Mouse (Mus musculus) left cerebral cortex, postnatal 10 days (tissue): ENCODE data around the gene Dnajc5. TPM values are rescaled to one million over a fixed set of nuclear protein-coding genes. Genes with fewer than 3 reads are reported as not detected.

Experiments
- DNase-seq, 2 experiments: peaks; one replicate each; pipeline ENCODE4 v3.0.0; 2021 to 2022; ENCODE audit warnings: low spot score in 2 of 2, mixed read lengths in 1 of 2; ENCODE audit errors: extremely low spot score in 1 of 2
- intact Hi-C: fragments of 180-260 bp; cut with DNase I; formaldehyde crosslinking; loops from one replicate; pipeline ENCODE4 v1.15.1; 2025
- microRNA-seq: library from miRNA; unstranded; fragments of <30 nt; microRNA quantifications from one replicate; pipeline ENCODE4 v1.2.0, GENCODE M21; 2022
- total RNA-seq, 2 experiments: library from RNA; stranded (reverse); gene quantifications; 2 replicates each; pipeline ENCODE4 v1.2.3; 2021

Dnajc5 gene
- total RNA-seq, 2 experiments from 2014 or later = 320 to 333 TPM

DNA sequence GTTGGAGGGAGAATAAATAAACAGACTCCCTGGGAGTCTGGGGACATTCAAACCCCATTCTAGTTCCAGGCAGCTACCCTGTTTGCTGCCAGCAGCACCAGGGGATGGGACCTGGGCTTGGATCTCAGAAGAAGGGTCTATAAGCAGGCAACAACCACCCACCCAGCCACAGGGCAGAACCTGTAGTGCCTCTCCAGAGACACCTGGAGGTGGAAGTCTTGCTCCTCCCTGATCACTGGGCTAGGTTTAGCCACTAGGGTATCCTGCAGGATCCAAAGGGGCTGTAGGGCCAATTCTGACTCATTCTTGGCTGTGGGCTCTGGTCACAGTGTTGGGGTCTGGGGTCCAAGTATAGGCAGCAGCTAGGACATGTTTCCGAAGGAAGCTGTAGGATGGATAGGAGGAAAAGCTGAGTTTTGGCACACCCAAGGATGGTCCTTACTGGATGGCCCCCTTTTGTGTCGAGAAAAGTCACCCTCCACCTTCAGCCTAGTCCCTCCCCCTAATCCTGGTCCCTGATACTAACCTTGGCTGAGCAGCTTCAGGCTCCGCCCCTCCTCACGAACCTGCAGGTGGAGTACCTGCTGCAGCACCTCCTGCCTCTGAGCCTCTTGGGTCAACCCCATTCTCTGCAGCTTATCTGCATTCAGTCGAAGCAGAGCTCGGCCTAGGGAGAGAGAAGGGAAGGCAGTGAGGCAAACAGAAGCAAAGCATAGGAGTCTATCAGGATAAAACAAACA lies 76.1 kb downstream of the Dnajc5 start:
- DNase-seq = no peak
- intact Hi-C loops = no loop called here

GRCm38 (mm10) chr2:181597378-181598061 lies 77.2 kb downstream of the Dnajc5 start:
- intact Hi-C loops = no loop called here
- no peak for DNase-seq

- intact Hi-C loops = no loop called here
- DNase-seq = peak in 1 of 2 experiments; percentile 77
These were observed 78.4 kb downstream of the Dnajc5 start, which contains the start of gene Samd10 for GRCm38 (mm10) chr2:181598454-181599351. Gene Samd10, minus strand, starts transcription at chr2:181599212.

DNA sequence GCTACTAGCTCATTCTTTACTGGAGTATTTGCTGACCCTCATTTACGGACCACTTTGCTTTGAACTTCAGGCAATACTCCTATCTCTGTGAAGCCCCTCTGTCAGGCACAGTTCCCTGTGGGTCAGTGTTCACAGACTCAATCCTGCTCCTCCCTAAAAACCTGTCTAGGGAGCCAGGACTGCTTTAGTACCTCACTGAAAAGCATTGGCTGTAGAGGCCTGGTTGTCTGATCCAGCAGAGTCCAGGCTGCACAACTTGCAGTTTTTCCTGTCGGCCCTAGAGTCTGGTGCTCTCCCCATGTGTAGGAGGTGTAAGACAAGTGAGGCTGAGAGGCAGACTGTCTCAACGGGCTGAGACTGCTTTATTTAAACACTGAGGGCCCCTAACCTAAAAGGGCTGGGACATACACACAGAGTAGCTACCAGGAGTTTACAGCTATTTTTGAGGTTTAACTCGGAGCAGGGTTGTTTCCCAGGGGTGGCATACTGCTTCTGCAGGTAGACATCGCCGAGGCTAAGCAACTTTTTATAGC lies 80.0 kb downstream of the Dnajc5 start:
- DNase-seq = no peak
- intact Hi-C loops = no loop called here

GRCm38 (mm10) chr2:181600828-181601750 lies 80.8 kb downstream of the Dnajc5 start:
- intact Hi-C loops = no loop called here
- peak; percentile 97 to 98 for DNase-seq

GRCm38 (mm10) chr2:181601751-181602145 lies 81.5 kb downstream of the Dnajc5 start:
- intact Hi-C loops = no loop called here
- no peak for DNase-seq

- no peak for DNase-seq
- intact Hi-C loops = no loop called here
These were observed 82.1 kb downstream of the Dnajc5 start for GRCm38 (mm10) chr2:181602367-181602766.

Small RNA genes within 50 kb of the gene (microRNA-seq; reads per million reads assigned to microRNA genes)
- gene Mir7006 = 1.7 reads per million

Other genes starting within 250 kb of the Dnajc5 start
- gene Gmeb2, start 232.4 kb upstream of the Dnajc5 start, total RNA-seq = 10 to 100 TPM; 15.5 to 17.6 TPM
- gene Stmn3, start 206.0 kb upstream of the Dnajc5 start, total RNA-seq = 1,000 to 10,000 TPM; 1,052 to 1,067 TPM
- 10 to 100 TPM; 41.1 to 46.6 TPM for gene Rtel1, start 200.7 kb upstream of the Dnajc5 start, total RNA-seq
- gene Zgpat, start 155.6 kb upstream of the Dnajc5 start, total RNA-seq = 10 to 100 TPM; 55.9 to 60.5 TPM
- gene Arfrp1, start 155.1 kb upstream of the Dnajc5 start, total RNA-seq = 10 to 100 TPM; 39.8 to 44.2 TPM
- gene Lime1, start 140.4 kb upstream of the Dnajc5 start, total RNA-seq = 10 to 100 TPM; 30.1 to 32.9 TPM
- gene Zbtb46, start 61.1 kb upstream of the Dnajc5 start, total RNA-seq = 10 to 100 TPM; 17.1 to 19.9 TPM
- gene Abhd16b, start 27.3 kb upstream of the Dnajc5 start, total RNA-seq = not detected
- 10 to 100 TPM; 75.5 to 77.2 TPM for gene Tpd52l2, start 23.3 kb upstream of the Dnajc5 start, total RNA-seq
- gene Uckl1, start 64.4 kb downstream of the Dnajc5 start, total RNA-seq = 10 to 100 TPM; 34.7 to 53.6 TPM
- 10 to 100 TPM; 44.9 to 48.8 TPM for gene Prpf6, start 71.4 kb downstream of the Dnajc5 start, total RNA-seq
- gene Zfp512b, start 72.3 kb downstream of the Dnajc5 start, total RNA-seq = 100 to 1,000 TPM; 139 to 152 TPM
- gene Samd10, start 78.7 kb downstream of the Dnajc5 start, total RNA-seq = 10 to 100 TPM; 27.1 to 28.8 TPM
- gene Gm29797, start 136.5 kb downstream of the Dnajc5 start, total RNA-seq = under 1 TPM in 1 of 2 experiments, not detected in 1; 0.67 TPM
- 10 to 100 TPM; 13.9 to 14.7 TPM for gene Sox18, start 151.2 kb downstream of the Dnajc5 start, total RNA-seq
- 10 to 100 TPM; 57.3 to 62.7 TPM for gene Tcea2, start 159.8 kb downstream of the Dnajc5 start, total RNA-seq
- 10 to 100 TPM; 48.8 to 57.2 TPM for gene Rgs19, start 173.5 kb downstream of the Dnajc5 start, total RNA-seq
- not detected for gene Lkaaear1, start 178.0 kb downstream of the Dnajc5 start, total RNA-seq
- gene Oprl1, start 194.5 kb downstream of the Dnajc5 start, total RNA-seq = 10 to 100 TPM; 75.4 to 82.2 TPM
- 10 to 100 TPM; 24.3 to 27.7 TPM for gene Myt1, start 242.8 kb downstream of the Dnajc5 start, total RNA-seq